Mouse (Mus musculus) frontal cortex, adult (tissue): ENCODE results near the gene Spon1.

Experiments used
- ATAC-seq: cut with Nextera tagmentation; 2 replicates; pipeline ENCODE4 v1.9.2; 2017; ENCODE audit warnings: mild to moderate bottlenecking, moderate library complexity, mixed read lengths; ENCODE audit not compliant: low TSS enrichment

Spon1 gene

GRCm38 (mm10) chr7:113903939-113904338 lies 138.1 kb downstream of the Spon1 start:
- no peak for ATAC-seq

- ATAC-seq, result no peak
Measured at GRCm38 (mm10) chr7:113904348-113904895, 138.6 kb downstream of the Spon1 start.

DNA sequence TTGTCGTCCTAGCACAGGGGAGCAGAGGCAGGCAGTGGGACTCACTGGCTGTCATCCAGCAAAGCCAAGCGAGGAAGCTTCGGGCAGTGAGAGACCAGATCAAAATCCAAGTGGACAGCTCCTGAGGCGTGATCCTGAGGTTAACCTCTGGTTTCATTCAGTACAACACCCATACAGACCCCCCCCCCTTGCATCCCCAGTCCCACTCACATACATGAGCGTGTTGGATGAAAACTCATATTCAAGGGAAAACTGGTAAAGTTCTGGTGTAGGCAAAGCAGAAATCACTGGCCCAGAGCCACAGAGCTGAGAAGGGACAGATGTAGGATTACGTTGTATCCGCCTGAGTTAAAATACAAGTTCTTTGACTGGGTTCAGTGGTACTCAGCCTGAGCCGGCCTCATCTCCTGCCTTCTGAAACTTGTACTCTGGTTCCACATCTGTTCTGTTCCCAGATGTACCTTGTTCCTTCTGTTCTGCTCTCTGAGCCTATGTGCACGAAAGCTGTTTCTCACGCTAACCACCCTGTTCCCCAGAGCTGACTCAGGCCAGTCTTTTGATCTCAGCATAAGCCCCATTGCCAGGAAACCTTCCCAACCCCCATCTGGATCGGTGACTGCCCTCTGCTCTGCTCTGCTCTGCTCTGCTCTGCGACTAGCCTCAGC lies 143.5 kb downstream of the Spon1 start:
- ATAC-seq, result 0 out of 2 replicates have a peak, but pooled peaks have one; percentile 41

DNA sequence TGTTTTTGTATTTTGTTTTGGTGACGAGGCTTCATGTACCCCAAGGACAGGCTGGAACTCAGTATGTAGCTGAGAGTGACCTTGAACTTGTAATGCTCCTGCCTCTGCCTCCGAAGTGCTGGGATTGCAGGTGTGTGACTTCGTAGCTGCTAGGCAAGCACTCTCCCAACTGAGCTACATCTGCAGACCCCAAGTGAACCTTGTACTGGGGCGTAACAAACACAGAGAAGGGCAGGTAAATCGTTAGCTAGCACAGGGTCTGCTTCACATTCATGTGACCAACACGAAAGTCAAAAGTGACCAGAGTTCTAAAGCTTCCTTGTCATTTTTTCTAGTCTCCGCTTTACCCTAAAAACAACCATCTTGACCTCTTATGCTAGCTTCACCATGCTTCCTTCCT lies 145.1 kb downstream of the Spon1 start:
- no peak for ATAC-seq

DNA sequence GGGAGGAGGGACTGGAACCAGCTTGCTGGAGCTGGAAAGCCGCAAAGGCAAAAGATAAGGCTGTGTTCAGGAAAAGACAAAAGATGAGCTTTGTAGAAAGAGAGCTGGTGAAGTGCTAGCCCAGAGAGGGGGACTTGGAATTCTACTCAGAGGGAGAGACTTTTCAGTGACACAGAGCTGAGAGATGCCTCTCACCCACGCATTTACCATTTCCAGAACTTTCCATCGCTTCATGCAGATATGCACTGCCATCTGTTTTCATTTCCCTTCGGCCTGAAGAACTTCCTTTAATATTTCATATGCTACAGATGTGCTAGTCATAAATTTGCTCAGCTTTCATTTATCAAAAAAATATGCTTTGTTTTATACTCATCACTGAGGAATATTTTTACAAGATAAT lies 150.1 kb downstream of the Spon1 start:
- no peak for ATAC-seq

DNA sequence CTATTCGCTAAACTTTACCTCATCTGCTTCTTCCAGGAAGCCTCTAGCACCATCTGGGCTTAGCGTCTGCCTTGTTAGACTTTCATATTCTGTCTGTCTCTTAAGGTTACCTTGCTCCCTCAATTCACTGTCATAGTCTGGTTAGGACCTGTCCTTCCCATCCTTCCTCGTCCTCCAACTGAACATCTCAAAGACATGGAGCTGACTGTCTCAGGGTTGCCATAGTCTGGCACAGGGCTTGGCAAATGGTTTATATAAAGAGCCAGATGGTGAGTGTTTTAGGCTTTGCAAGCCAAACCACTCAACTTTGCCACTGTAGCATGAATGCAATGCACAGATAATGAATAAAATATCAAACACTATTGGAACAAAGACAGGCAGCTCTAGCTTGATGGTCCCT lies 153.1 kb downstream of the Spon1 start:
- ATAC-seq, result peak; percentile 55

DNA sequence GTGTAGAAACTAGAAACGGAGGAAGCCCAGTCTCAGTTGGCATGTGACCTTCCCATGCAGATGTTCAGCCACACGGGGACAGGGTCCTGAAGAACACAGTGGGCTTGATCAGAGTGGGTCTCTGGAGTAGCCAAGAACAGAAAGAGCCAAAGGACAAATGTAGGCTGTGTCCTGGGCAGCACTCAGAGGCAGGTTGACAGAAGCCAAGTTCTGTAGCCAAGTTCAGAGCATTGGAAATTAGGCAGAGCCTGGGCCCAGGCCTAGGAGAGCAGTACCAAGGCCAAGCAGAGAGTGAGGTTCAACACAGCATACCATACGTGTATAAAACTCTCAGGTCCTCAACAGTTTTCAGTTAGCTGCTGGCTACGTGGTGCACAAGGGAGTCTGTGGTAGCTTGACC lies 153.7 kb downstream of the Spon1 start:
- ATAC-seq, result no peak

- peak; percentile 76 for ATAC-seq
Measured at GRCm38 (mm10) chr7:113920056-113920455, 154.3 kb downstream of the Spon1 start.

DNA sequence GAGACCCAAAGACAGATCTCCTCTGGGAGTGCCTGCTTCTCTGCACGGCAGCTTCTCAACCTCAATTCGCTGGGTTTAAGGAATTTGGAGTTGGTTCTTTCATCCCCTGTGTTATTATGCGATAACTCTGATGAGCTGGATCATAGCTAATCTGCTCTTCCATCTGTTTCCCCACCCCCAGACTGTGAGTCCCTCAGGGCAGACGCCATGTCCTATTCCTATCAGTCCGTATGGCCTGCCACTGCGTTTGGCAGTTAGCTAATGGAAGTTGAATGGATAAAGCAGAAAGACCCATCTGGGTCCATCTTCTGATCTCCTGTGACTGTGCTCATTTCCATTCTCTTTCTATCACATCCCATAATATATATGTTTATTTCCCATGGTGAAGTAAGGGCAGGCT lies 158.8 kb downstream of the Spon1 start:
- ATAC-seq, result no peak

DNA sequence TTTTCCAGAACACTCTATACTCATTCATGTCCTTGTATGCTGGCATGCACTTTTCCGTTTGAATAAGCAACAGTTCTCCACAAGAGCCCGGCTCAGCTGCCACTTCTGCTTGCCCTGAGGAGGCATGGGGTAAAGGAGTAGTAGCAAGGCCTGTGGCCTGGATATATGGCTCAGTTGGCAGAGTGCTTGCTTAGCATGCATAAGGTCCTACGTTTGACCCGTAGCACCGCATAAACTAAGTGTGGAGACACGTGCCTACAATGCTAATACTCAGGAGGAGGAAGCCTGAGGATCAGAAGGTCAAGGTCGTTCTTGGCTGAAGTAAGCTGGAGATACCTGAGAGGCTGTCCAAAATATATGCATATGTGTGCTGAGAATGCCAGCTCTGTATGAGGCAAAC lies 185.1 kb downstream of the Spon1 start:
- no peak for ATAC-seq

GRCm38 (mm10) chr7:113955431-113955830 lies 189.6 kb downstream of the Spon1 start:
- ATAC-seq, result no peak

DNA sequence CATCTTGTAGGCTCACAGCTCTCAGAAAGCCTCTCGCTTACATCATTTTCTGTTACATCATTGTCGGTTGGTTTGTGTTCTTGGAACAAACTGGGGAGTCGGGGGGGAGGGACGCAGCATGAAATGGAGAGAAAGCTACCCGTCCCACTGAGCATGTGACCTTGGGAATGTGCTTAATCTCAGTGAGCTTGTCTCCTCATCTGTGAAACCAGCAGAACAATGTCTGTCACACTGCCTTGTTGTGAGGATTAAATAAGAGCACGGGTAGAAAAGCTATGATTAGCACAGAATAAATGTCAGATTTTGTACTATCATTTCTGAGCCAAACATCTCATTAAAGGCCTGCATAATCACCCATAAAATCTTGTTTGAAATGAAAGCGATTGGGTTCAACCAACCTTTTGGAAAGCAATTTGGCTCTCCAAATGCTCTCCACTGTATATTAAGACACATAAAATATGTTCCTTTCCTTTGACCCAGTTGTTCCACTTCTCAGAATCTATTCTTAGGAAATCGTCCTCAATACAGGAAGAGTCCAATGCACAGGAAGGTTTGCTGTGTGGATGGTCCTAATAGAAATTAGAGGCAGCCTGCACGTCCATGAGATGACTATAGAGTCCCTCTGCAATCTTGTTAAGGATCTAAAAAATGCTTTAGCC lies 195.2 kb downstream of the Spon1 start:
- peak; percentile 62 for ATAC-seq

DNA sequence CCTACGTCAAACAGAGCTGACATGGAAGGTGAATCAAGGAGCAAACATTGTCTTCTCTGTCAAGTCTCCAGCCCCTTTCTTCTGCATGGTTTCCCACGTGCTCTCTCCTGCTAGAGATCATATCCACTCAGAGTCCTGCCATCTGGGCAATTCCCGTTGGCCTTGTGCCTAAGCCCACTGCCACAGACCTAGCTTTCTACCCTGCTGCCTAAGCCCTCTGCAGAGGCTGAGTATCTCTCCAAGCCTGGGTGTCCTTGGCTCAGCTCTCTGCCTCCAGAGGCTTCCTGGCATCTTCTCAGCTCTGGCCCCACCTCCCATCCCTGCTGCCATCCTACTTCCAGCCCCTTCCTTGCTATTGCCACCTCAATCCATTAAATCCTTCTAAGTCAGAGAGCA lies 195.7 kb downstream of the Spon1 start:
- peak; percentile 57 for ATAC-seq

- ATAC-seq, result no peak
Measured at GRCm38 (mm10) chr7:113962078-113962477, 196.3 kb downstream of the Spon1 start.

GRCm38 (mm10) chr7:113963766-113964165 lies 198.0 kb downstream of the Spon1 start:
- no peak for ATAC-seq

DNA sequence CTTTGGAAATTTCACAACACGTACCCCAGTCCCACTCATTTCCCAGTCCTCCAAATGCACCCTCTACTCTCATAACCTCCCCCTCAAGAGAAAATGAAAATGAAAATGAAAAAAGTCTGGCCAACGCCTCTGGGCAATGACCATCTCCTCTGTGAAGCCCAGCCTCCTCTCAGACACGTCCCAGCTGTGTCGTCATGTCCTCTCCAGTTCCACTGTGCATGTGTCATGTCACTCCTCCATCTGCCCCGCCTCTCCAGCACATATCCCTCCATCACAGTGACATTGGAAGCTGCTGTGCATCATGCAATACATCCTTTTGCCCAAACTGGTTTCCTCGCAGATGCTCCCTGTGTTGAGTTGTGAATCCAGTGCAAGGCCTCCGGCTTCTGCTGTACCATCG lies 199.8 kb downstream of the Spon1 start:
- no peak for ATAC-seq

- ATAC-seq, result no peak
Measured at GRCm38 (mm10) chr7:113969182-113969581, 203.4 kb downstream of the Spon1 start.

DNA sequence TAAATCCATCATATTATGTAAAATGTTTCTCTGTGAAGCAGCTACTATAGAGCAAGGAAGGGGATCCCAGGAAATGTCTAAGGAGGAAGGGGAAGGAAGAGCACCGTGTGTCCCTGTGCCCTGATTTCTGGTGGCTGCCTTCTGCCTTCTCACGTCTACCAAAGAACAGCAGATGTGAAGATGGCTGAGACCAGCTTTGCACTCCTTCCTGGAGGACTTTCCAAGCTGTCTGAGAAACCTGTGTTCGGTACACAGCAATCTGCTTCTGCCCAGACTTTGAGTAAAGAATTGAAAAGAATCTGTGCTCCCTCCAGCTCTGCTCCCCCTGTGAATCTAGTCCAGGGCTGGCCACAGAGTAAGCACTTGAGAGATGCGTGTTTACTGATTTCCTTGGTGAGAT lies 206.7 kb downstream of the Spon1 start:
- 0 out of 2 replicates have a peak, but pooled peaks have one; percentile 13 for ATAC-seq

DNA sequence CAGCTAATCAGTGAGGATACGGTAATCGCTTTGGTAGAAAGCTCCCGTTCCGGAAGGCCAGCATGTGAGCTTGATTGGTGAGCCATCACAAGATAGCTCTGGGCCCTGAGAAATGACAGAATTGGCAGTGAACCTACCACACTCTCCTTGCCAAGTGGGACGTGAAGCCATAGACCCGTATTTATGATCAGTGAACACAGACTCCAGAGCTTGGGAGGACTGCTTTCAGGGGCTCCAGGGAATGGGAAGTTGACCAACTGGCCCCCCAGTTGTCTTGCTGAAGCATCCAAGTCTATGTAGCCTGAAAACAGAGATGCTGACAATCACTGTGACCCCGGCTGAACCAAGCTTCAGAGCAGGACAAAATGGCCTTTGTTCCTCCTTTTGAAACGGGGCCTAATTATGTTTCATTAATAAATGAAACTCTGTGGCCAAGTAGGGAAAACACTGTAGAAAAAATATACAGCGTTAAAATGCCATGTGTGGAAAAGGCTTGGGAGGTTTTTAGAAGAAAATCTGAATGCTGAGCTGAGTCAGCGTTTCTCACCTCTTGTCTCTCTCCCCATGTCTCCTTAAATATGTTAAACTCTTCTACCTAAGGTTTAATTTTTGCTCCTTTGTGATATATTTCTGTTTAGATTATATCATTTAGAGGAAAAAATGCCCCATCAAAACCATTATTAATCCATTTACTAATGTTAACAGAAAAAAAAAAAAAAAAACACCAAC lies 220.8 kb downstream of the Spon1 start:
- ATAC-seq, result no peak

- ATAC-seq, result no peak
Measured at GRCm38 (mm10) chr7:113988156-113988555, 222.4 kb downstream of the Spon1 start.

- no peak for ATAC-seq
Measured at GRCm38 (mm10) chr7:113997675-113998354, 232.0 kb downstream of the Spon1 start.

GRCm38 (mm10) chr7:114004171-114004570 lies 238.4 kb downstream of the Spon1 start:
- ATAC-seq, result no peak
